Mouse (Mus musculus) C2C12 (cell line): ENCODE data around the gene Olfr125. TPM values are rescaled to one million over a fixed set of nuclear protein-coding genes. Genes with fewer than 3 reads are reported as not detected.

Experiments used
- H3K27me3 ChIP-seq: one replicate; pipeline ENCODE4 v1.6.1; 2011; ENCODE audit not compliant: control insufficient read depth, insufficient read depth, insufficient read length
- H3K36me3 ChIP-seq: one replicate; pipeline ENCODE4 v1.6.1; 2011; ENCODE audit not compliant: control insufficient read depth, insufficient read depth
- H3K4me3 ChIP-seq: one replicate; pipeline ENCODE4 v1.5.1; 2011; ENCODE audit warnings: mild to moderate bottlenecking, control low read depth; ENCODE audit not compliant: poor library complexity, insufficient read depth, severe bottlenecking
- H3K79me2 ChIP-seq: one replicate; pipeline ENCODE4 v1.6.1; 2011; ENCODE audit not compliant: control insufficient read depth, insufficient read depth
- H3K79me3 ChIP-seq: one replicate; pipeline ENCODE4 v1.6.1; 2011; ENCODE audit warnings: low read depth, control low read depth
- H3ac ChIP-seq: one replicate; pipeline ENCODE3; 2011; ENCODE audit warnings: low read depth; ENCODE audit not compliant: control insufficient read depth, insufficient read length
- CEBPB ChIP-seq: IDR thresholded peaks from one replicate; pipeline ENCODE4 v1.6.1; 2011; ENCODE audit warnings: low read depth, mild to moderate bottlenecking, control low read depth, moderate library complexity
- USF1 ChIP-seq: IDR thresholded peaks from one replicate; pipeline ENCODE4 v1.6.1; 2011; ENCODE audit warnings: low read depth, mild to moderate bottlenecking, control low read depth, moderate library complexity
- polyA plus RNA-seq: library from polyadenylated mRNA; unstranded; fragments of >200 nt; fragmentation: generic; extraction: Trizol; gene quantifications from one replicate; pipeline ENCODE4 v1.2.1, GENCODE M21; 2012; ENCODE audit warnings: missing spikeins

The Olfr125 gene
- polyA plus RNA-seq, 1 experiment, result not detected

DNA sequence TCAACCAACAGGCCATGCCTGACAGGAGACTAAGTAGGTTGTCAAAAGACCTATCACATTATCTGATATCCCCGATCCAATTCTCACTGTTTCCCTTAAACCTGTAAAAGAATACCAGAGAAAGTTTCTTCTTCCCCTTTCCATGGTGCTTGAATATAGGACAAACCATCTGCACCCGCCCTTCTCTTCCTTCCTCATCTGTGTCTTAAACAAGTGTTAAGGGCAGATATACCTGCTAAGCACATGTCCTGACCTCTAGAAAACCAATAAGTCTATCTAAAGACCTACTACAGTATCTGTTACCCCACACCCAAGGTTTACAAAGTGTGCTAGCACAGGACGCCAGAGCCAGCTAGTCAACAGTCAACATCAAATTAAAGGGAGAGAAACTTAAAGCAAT, 41.1 kb downstream of the Olfr125 start:
- Histone ChIP-seq H3ac (no peak overlapping the region), H3K79me2 (no peaks in the 10 kb centered on the region), H3K27me3 (no peaks in the 10 kb centered on the region), H3K4me3 (no peak overlapping the region), H3K79me3 (no peaks in the 10 kb centered on the region), H3K36me3 (no peaks in the 10 kb centered on the region)
- TF ChIP-seq CEBPB, result no peak
- TF ChIP-seq USF1, result no peak

Other genes with a start within 250 kb of the Olfr125 start
- gene Olfr114, start 240.2 kb upstream of the Olfr125 start, polyA plus RNA-seq, result not detected
- not detected for gene Olfr115, start 205.8 kb upstream of the Olfr125 start, polyA plus RNA-seq
- not detected for gene Olfr116, start 205.8 kb upstream of the Olfr125 start, polyA plus RNA-seq
- gene Olfr117, start 169.2 kb upstream of the Olfr125 start, polyA plus RNA-seq, result not detected
- not detected for gene Olfr118, start 166.0 kb upstream of the Olfr125 start, polyA plus RNA-seq
- gene Olfr119, start 136.4 kb upstream of the Olfr125 start, polyA plus RNA-seq, result not detected
- gene Olfr120, start 111.1 kb upstream of the Olfr125 start, polyA plus RNA-seq, result not detected
- not detected for gene Olfr121, start 84.1 kb upstream of the Olfr125 start, polyA plus RNA-seq
- not detected for gene Olfr122, start 64.3 kb upstream of the Olfr125 start, polyA plus RNA-seq
- gene Olfr123, start 39.4 kb upstream of the Olfr125 start, polyA plus RNA-seq, result not detected
- not detected for gene Olfr124, start 33.1 kb upstream of the Olfr125 start, polyA plus RNA-seq
- not detected for gene Olfr126, start 14.5 kb downstream of the Olfr125 start, polyA plus RNA-seq
- gene Olfr127, start 67.5 kb downstream of the Olfr125 start, polyA plus RNA-seq, result not detected
- not detected for gene Olfr128, start 87.6 kb downstream of the Olfr125 start, polyA plus RNA-seq
- not detected for gene Olfr761, start 120.1 kb downstream of the Olfr125 start, polyA plus RNA-seq
- gene Olfr129, start 227.1 kb downstream of the Olfr125 start, polyA plus RNA-seq, result not detected
- not detected for gene Olfr130, start 231.0 kb downstream of the Olfr125 start, polyA plus RNA-seq